Mouse (Mus musculus): Measurements from ENCODE around the gene Cbx6. TPM values are rescaled to one million over a fixed set of nuclear protein-coding genes. Genes with fewer than 3 reads are reported as not detected.

Cbx6 gene
- polyA plus RNA-seq, 1 experiment: 68.3 TPM

GRCm38 (mm10) chr15:79777749-79778148 lies 56.7 kb downstream of the Cbx6 start, which contains the start of gene Dnal4:
Gene Dnal4 (minus strand): TSS chr15:79777849.
- H3K27me3 ChIP-seq (ENCODE audit: control insufficient read depth, insufficient read depth, insufficient read length): peaks cover 13% of the 10 kb centered on the region
- no peaks in the 10 kb centered on the region for H3K36me3 ChIP-seq (ENCODE audit: control insufficient read depth, insufficient read depth)
- peaks cover 10% of the 10 kb centered on the region for H3K79me2 ChIP-seq (ENCODE audit: control insufficient read depth, insufficient read depth)
- H3ac ChIP-seq (ENCODE audit: control insufficient read depth, insufficient read length, low read depth): no peak within 1 kb of the TSS
- TF ChIP-seq FOSL1 (IDR thresholded peaks at IDR 0.05; ENCODE audit: insufficient read depth, low read length, poor library complexity, severe bottlenecking) (no peak), MYOD1 (IDR thresholded peaks at IDR 0.05; ENCODE audit: control insufficient read depth, insufficient read length, low read depth) (no peak), USF1 (IDR thresholded peaks at IDR 0.05; ENCODE audit: low read depth) (no peak), MYOG (IDR thresholded peaks at IDR 0.05; ENCODE audit: control insufficient read depth, extremely low read depth, insufficient read length) (no peak), CTCF (IDR thresholded peaks at IDR 0.05; ENCODE audit: control insufficient read depth, insufficient read depth, insufficient read length) (no peak), MAX (IDR thresholded peaks at IDR 0.05) (no peak), CEBPB (IDR thresholded peaks at IDR 0.05; ENCODE audit: low read depth) (no peak)
- no peaks in the 10 kb centered on the region for H3K79me3 ChIP-seq (ENCODE audit: low read depth)
- H3K4me3 ChIP-seq (ENCODE audit: insufficient read depth, poor library complexity, severe bottlenecking): no peak within 1 kb of the TSS

DNA sequence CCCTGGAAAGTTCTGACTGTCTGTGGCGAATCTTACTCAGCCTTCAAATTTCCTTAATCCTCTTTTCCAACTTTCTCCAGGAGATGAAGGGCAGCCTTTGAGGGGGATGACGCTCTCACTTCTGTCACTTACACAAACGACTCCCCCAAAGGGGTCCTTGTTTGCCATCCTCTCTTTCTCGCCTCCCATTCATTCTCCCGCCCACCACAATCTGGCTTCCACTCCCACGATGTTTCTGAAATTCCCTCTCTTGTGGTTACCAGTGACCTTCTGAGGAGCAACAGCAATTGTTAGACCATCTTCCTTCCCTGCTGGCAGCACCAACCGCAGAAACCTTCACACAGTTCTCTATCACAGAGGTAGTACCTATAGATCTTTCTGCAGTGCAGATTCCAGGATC lies 58.8 kb downstream of the Cbx6 start:
- H3K79me3 ChIP-seq (ENCODE audit: low read depth): peaks cover 2% of the 10 kb centered on the region
- H3K27me3 ChIP-seq (ENCODE audit: control insufficient read depth, insufficient read depth, insufficient read length): no peaks in the 10 kb centered on the region
- H3ac ChIP-seq (ENCODE audit: control insufficient read depth, insufficient read length, low read depth): no peak overlapping the region
- peaks cover 23% of the 10 kb centered on the region for H3K79me2 ChIP-seq (ENCODE audit: control insufficient read depth, insufficient read depth)
- no peak for TF ChIP-seq USF1 (IDR thresholded peaks at IDR 0.05; ENCODE audit: low read depth)
- no peak for TF ChIP-seq FOSL1 (IDR thresholded peaks at IDR 0.05; ENCODE audit: insufficient read depth, low read length, poor library complexity, severe bottlenecking)
- TF ChIP-seq CTCF (IDR thresholded peaks at IDR 0.05; ENCODE audit: control insufficient read depth, insufficient read depth, insufficient read length): no peak
- TF ChIP-seq MYOG (IDR thresholded peaks at IDR 0.05; ENCODE audit: control insufficient read depth, extremely low read depth, insufficient read length): no peak
- TF ChIP-seq MAX (IDR thresholded peaks at IDR 0.05): no peak
- TF ChIP-seq CEBPB (IDR thresholded peaks at IDR 0.05; ENCODE audit: low read depth): no peak
- no peak for TF ChIP-seq MYOD1 (IDR thresholded peaks at IDR 0.05; ENCODE audit: control insufficient read depth, insufficient read length, low read depth)
- no peaks in the 10 kb centered on the region for H3K36me3 ChIP-seq (ENCODE audit: control insufficient read depth, insufficient read depth)
- no peak overlapping the region for H3K4me3 ChIP-seq (ENCODE audit: insufficient read depth, poor library complexity, severe bottlenecking)

DNA sequence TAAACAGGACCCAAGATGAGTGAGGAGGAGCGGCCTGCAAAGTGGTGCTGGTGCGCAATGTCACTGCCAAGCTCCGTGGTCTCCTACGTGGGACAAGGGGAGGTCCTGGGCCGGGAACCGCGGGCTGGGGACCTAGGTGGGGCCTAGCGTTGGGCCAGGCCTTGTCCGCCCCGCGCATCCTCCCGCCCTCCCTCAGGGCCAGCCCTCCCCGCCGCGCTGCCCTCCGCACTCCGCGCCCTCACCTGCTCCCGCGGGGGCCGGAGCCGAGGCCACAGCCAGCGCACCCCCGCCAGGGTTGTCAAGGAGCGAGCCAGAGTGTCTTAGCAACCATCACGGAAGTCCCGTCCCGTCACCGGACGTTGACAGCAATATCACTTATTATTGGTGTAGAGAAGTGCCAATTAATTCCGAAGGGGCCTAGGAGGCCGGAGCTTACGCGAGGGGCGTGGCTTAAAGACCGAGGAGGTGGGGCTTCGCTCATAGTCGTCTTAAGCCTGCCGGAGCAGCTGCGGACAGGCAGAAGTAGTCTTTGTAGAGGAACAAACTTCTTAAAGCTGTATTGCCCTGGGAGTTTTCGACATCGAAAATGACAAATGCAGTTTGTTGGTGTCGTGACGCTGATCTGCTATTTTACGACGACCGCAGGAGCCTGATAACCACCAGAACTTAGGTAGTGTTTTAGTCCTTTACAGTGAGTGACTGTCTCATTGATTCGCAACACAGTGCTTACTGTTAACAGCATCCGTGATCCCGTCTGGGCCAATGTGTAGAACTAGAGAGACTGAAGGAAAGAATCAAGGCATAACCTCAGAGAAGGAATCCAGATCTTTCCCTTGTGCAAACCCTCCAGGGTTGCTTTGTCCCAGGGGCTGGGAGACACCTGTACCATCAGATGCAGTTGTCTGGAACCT lies 60.1 kb downstream of the Cbx6 start:
- Histone ChIP-seq H3ac (ENCODE audit: control insufficient read depth, insufficient read length, low read depth) (peak overlapping the region; percentile 81), H3K4me3 (ENCODE audit: insufficient read depth, poor library complexity, severe bottlenecking) (peak overlapping the region; percentile 62), H3K27me3 (ENCODE audit: control insufficient read depth, insufficient read depth, insufficient read length) (no peaks in the 10 kb centered on the region), H3K79me2 (ENCODE audit: control insufficient read depth, insufficient read depth) (peaks cover 34% of the 10 kb centered on the region), H3K79me3 (ENCODE audit: low read depth) (peaks cover 2% of the 10 kb centered on the region), H3K36me3 (ENCODE audit: control insufficient read depth, insufficient read depth) (no peaks in the 10 kb centered on the region)
- no peak for TF ChIP-seq MYOD1 (IDR thresholded peaks at IDR 0.05; ENCODE audit: control insufficient read depth, insufficient read length, low read depth)
- TF ChIP-seq MAX (IDR thresholded peaks at IDR 0.05): peak; percentile 98
- TF ChIP-seq FOSL1 (IDR thresholded peaks at IDR 0.05; ENCODE audit: insufficient read depth, low read length, poor library complexity, severe bottlenecking): no peak
- no peak for TF ChIP-seq CEBPB (IDR thresholded peaks at IDR 0.05; ENCODE audit: low read depth)

Other genes with a start within 250 kb of the Cbx6 start
- gene Dmc1, start 229.6 kb downstream of the Cbx6 start, polyA plus RNA-seq (2012; fragmentation: generic; extraction: Trizol): not detected
- gene Fam227a, start 175.7 kb downstream of the Cbx6 start, polyA plus RNA-seq (2012; fragmentation: generic; extraction: Trizol): 0.27 TPM
- 54.5 TPM for gene Cby1, start 175.5 kb downstream of the Cbx6 start, polyA plus RNA-seq (2012; fragmentation: generic; extraction: Trizol)
- 171 TPM for gene Tomm22, start 163.8 kb downstream of the Cbx6 start, polyA plus RNA-seq (2012; fragmentation: generic; extraction: Trizol)
- gene Josd1, start 146.8 kb downstream of the Cbx6 start, polyA plus RNA-seq (2012; fragmentation: generic; extraction: Trizol): 37.0 TPM
- 62.5 TPM for gene Gtpbp1, start 143.8 kb downstream of the Cbx6 start, polyA plus RNA-seq (2012; fragmentation: generic; extraction: Trizol)
- 56.7 TPM for gene Sun2, start 92.2 kb downstream of the Cbx6 start, polyA plus RNA-seq (2012; fragmentation: generic; extraction: Trizol)
- 48.9 TPM for gene Dnal4, start 56.8 kb downstream of the Cbx6 start, polyA plus RNA-seq (2012; fragmentation: generic; extraction: Trizol)
- gene Nptxr, start 29.9 kb downstream of the Cbx6 start, polyA plus RNA-seq (2012; fragmentation: generic; extraction: Trizol): 26.6 TPM
- gene Npcd, start 451 bp downstream of the Cbx6 start, polyA plus RNA-seq (2012; fragmentation: generic; extraction: Trizol): not detected
- gene Apobec3, start 57.0 kb upstream of the Cbx6 start, polyA plus RNA-seq (2012; fragmentation: generic; extraction: Trizol): 24.0 TPM
- 5.9 TPM for gene Cbx7, start 136.4 kb upstream of the Cbx6 start, polyA plus RNA-seq (2012; fragmentation: generic; extraction: Trizol)
- 27.2 TPM for gene Pdgfb, start 180.3 kb upstream of the Cbx6 start, polyA plus RNA-seq (2012; fragmentation: generic; extraction: Trizol)

Measured in C2C12 (cell line).